Mouse (Mus musculus) hindbrain, postnatal 0 days (tissue): ENCODE results near the gene 1700001C02Rik. TPM values are rescaled to one million over a fixed set of nuclear protein-coding genes. Genes with fewer than 3 reads are reported as not detected.
A peak's percentile ranks its signal among the peaks of the same experiment; 100 is the strongest.

Source experiments
- ATAC-seq: fragments of 200-750 bp; cut with Nextera tagmentation; 2 replicates; pipeline ENCODE4 v1.8.0; 2017; ENCODE audit warnings: mild to moderate bottlenecking, moderate TSS enrichment, moderate library complexity
- DNase-seq: peaks from one replicate; pipeline ENCODE4 v3.0.0-alpha.2; 2015; ENCODE audit warnings: low spot score
- H3K27ac ChIP-seq: fragments of 300-500 bp; sonication (generic); 2 replicates; pipeline ENCODE4 v1.5.1; 2014; ENCODE audit warnings: mild to moderate bottlenecking
- H3K27me3 ChIP-seq: fragments of 300-500 bp; sonication (generic); 2 replicates; pipeline ENCODE4 v1.6.1; 2014; ENCODE audit warnings: low read length, mixed read lengths; ENCODE audit not compliant: insufficient read depth
- H3K36me3 ChIP-seq: fragments of 300-500 bp; sonication (generic); 2 replicates; pipeline ENCODE4 v1.6.1; 2014; ENCODE audit warnings: low read length, mixed read lengths; ENCODE audit not compliant: insufficient read depth
- H3K4me1 ChIP-seq: fragments of 300-500 bp; sonication (generic); 2 replicates; pipeline ENCODE4 v1.6.1; 2014; ENCODE audit warnings: antibody characterized with exemption, low read length, mixed read lengths; ENCODE audit not compliant: insufficient read depth
- H3K4me2 ChIP-seq: fragments of 300-500 bp; sonication (generic); 2 replicates; pipeline ENCODE4 v1.6.1; 2014; ENCODE audit warnings: low read depth, mild to moderate bottlenecking, low read length, moderate library complexity, mixed read lengths
- H3K4me3 ChIP-seq: fragments of 300-500 bp; sonication (generic); 2 replicates; pipeline ENCODE4 v1.5.1; 2014; ENCODE audit warnings: low read length
- H3K9ac ChIP-seq: fragments of 300-500 bp; sonication (generic); replicated peaks from 2 replicates; pipeline ENCODE4 v1.6.1; 2014; ENCODE audit warnings: mild to moderate bottlenecking, low read length, moderate library complexity, mixed read lengths
- H3K9me3 ChIP-seq: fragments of 300-500 bp; sonication (generic); 2 replicates; pipeline ENCODE4 v1.6.1; 2016; ENCODE audit warnings: low read length, mixed read lengths
- CTCF ChIP-seq: IDR thresholded peaks from 2 replicates; pipeline ENCODE4 v1.5.1; 2016; ENCODE audit warnings: antibody characterized with exemption, control low read depth, low read depth
- WGBS: fragments of 180-500 bp; shearing (Covaris S2); extraction: QIAGEN DNeasy Blood & Tissue Kit; methylation state at CpG from one replicate; pipeline ENCODE4 v1.1.7; 2014; 5-methylcytosine and 5-hydroxymethylcytosine counted together
- polyA plus RNA-seq: library from polyadenylated mRNA; unstranded; fragments of >200 nt; fragmentation: Nextera tagmentation; extraction: Ambion mirVana; gene quantifications from 2 replicates; pipeline ENCODE4 v1.2.1, GENCODE M21; 2015
- total RNA-seq: library from RNA; depleted of rRNA; stranded (reverse); fragments of >200 nt; gene quantifications from 2 replicates; pipeline ENCODE4 v1.2.3, GENCODE M21; 2014

1700001C02Rik gene
- total and polyA plus RNA-seq, 2 experiments from 2014 or later = 3.4 TPM; not detected in 1

DNA sequence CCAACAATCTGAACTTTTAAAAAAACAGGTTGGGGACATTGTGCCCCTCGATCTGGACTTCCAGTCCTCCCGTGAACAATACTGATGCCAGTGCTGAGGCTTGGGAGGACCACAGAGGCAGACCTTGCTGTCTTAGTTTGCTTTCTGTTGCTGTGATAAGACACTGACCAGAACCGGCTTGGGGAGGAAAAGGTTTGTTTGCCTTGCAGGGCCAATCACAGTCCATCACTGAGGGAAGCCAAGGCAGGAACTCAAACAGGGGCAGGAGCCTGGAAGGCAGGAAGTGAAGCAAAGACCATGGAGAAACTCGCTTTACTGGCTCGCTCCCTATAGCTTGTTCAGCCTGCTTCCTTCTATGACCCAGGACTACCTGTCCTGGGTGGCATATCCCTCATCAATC is 6.3 kb downstream of the 1700001C02Rik start:
- no peak for TF ChIP-seq CTCF
- Histone ChIP-seq H3K4me2 (no peak overlapping the region), H3K9me3 (no peaks in the 10 kb centered on the region), H3K27ac (no peak overlapping the region), H3K4me1 (no peaks in the 10 kb centered on the region), H3K36me3 (no peaks in the 10 kb centered on the region), H3K9ac (no peak overlapping the region), H3K27me3 (no peaks in the 10 kb centered on the region), H3K4me3 (no peak overlapping the region)
- DNase-seq (no peak), ATAC-seq (no peak)
- 82% methylated on average over 5 of the region's 5 CpGs for WGBS

DNA sequence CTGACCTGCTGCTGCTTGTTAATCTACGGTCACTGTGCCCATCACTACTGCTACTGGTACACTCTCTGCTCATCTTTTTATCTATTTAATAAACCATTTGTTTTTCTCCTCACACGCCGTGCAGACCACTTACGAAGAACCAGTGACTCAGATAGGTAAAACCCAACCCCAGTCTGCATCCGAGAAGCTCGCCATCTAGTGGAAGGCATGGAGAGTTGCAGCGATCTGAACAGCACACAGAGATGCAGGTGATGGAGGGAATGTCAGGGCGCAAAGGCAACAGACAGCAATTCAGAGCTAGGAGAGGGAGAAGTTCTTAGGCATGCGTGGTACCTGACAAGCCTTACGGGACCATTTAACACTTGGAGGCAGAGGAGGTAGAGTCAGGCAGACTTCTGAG is 10.7 kb downstream of the 1700001C02Rik start:
- DNase-seq (peak; percentile 74), ATAC-seq (no peak)
- Histone ChIP-seq H3K9ac (no peak overlapping the region), H3K27me3 (no peaks in the 10 kb centered on the region), H3K36me3 (no peaks in the 10 kb centered on the region), H3K4me3 (no peak overlapping the region), H3K9me3 (no peaks in the 10 kb centered on the region), H3K27ac (no peak overlapping the region), H3K4me2 (no peak overlapping the region), H3K4me1 (no peaks in the 10 kb centered on the region)
- WGBS = 38% methylated on average over 10 of the region's 10 CpGs
- peak; percentile 91 for TF ChIP-seq CTCF

DNA sequence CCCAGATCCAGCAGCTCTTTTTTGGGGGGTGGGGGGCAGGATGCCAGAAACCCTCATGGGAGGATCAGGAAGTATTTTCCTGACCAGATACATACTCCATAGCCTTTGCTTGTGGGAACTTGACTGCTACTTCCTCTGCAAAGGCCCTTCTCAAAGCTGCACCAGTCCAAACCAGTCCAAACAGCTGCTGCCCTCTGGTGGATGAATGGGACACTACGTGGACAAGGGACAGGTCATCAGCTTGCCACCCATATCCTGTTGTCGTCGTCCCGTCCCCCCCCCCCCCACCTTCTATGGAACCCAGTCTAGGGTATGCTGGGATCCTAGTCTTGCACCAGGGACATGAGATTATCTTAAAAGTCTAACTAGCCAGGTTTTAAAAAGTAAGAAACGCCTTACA is 16.5 kb downstream of the 1700001C02Rik start:
- Histone ChIP-seq H3K36me3 (no peaks in the 10 kb centered on the region), H3K27me3 (no peaks in the 10 kb centered on the region), H3K4me1 (no peaks in the 10 kb centered on the region), H3K9ac (no peak overlapping the region), H3K9me3 (no peaks in the 10 kb centered on the region), H3K27ac (no peak overlapping the region), H3K4me3 (no peak overlapping the region), H3K4me2 (no peak overlapping the region)
- TF ChIP-seq CTCF = peak; percentile 87
- 21% methylated on average over 4 of the region's 5 CpGs for WGBS
- ATAC-seq (peak; percentile 80), DNase-seq (peak; percentile 85)

DNA sequence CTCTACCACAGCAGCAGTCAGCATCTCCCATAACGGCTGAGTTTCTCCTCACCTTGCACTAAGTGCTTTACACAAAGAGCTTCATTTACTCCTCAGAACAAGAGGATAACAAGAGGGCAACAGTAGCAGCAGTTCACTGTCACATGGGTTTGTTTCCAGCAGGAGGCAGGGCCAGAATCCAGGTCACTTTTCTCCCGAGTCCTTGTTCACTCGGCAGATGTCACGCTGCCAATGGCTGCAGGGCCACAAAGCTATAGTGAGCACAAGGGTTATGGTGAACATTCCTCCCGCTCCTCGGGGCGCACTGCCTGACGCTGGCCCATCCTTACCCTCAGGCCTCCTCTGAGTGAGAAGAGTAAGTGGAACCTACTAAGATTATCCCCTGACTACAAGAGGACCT is 17.7 kb downstream of the 1700001C02Rik start:
- Histone ChIP-seq H3K9me3 (no peaks in the 10 kb centered on the region), H3K27ac (no peak overlapping the region), H3K4me3 (no peak overlapping the region), H3K4me1 (no peaks in the 10 kb centered on the region), H3K4me2 (no peak overlapping the region), H3K36me3 (no peaks in the 10 kb centered on the region), H3K9ac (no peak overlapping the region), H3K27me3 (no peaks in the 10 kb centered on the region)
- TF ChIP-seq CTCF = no peak
- 68% methylated on average over 8 of the region's 8 CpGs for whole genome bisulfite sequencing
- DNase-seq = no peak
- no peak for ATAC-seq

DNA sequence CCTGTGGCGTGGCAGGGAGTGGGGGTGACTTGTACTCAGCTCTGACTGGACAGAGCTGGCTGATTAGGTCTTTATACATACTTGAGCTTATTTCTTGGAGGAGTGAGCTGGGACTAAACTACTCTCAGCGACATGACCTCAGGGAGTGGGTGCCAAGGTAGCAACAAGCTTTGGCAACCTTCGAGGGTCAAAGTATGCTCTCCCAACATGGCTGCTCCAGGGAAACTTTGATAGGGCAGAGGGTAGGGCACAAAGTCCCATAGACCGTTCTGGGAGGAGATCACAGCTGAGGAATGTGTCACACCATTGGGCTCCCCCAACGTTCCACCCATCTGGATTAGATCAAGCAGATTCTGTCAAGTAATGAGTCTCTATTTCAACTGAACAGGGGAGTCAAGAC is 18.7 kb downstream of the 1700001C02Rik start:
- DNase-seq (no peak), ATAC-seq (no peak)
- Histone ChIP-seq H3K27ac (no peak overlapping the region), H3K4me2 (no peak overlapping the region), H3K9me3 (no peaks in the 10 kb centered on the region), H3K36me3 (no peaks in the 10 kb centered on the region), H3K9ac (no peak overlapping the region), H3K4me3 (no peak overlapping the region), H3K27me3 (no peaks in the 10 kb centered on the region), H3K4me1 (no peaks in the 10 kb centered on the region)
- no peak for TF ChIP-seq CTCF
- 75% methylated on average over 5 of the region's 5 CpGs for WGBS

DNA sequence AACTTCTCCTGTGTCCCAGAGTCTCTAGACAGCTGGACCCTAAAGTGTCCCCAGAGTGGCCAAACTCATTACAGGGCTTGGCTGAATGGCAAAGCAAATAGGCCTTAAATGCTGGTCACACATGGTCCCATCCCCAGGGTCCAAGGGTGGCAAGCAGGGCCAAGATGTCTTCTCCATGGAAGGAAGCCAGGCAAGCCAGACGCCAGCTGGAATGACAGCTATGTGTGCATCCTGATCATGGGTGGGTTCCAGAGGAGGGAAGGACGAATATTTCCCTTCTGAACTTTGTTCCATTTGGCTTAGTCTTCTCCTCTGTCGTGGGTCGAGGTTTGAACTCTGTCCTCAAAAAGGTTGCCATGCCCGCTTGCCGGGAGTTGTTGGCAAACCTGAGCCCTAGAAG is 19.3 kb downstream of the 1700001C02Rik start:
- no peak for TF ChIP-seq CTCF
- Histone ChIP-seq H3K4me1 (no peaks in the 10 kb centered on the region), H3K4me3 (no peak overlapping the region), H3K4me2 (no peak overlapping the region), H3K27ac (no peak overlapping the region), H3K27me3 (no peaks in the 10 kb centered on the region), H3K36me3 (no peaks in the 10 kb centered on the region), H3K9me3 (no peaks in the 10 kb centered on the region), H3K9ac (no peak overlapping the region)
- DNase-seq (peak; percentile 39), ATAC-seq (no peak)
- WGBS = 69% methylated on average over 6 of the region's 6 CpGs

DNA sequence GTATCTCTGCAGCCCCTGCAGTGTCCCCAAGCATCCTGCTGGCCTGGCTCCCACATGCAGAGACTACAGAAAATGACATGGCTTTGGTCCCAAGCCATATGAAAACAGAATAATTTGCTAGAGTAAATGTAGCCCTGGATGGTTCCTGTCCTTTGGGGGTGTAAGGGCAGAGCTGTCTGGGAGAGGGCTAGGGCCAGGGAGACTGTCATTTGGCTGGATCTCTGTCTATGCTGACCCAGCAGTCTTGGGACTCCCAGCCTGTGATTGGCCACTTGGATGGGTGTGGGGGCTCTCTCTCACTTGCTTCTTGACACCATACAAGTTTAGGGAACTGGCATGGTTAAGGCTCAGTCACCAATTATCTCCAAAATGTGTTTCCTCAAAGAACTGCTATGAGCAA is 24.4 kb downstream of the 1700001C02Rik start:
- no peak for DNase-seq
- no peak for ATAC-seq
- H3K9me3 ChIP-seq = no peaks in the 10 kb centered on the region
- H3K27me3 ChIP-seq = no peaks in the 10 kb centered on the region
- H3K36me3 ChIP-seq = no peaks in the 10 kb centered on the region
- no peak overlapping the region for H3K4me3 ChIP-seq
- no peak overlapping the region for H3K4me2 ChIP-seq
- TF ChIP-seq CTCF = no peak
- H3K27ac ChIP-seq = no peak overlapping the region
- H3K4me1 ChIP-seq = no peaks in the 10 kb centered on the region
- no peak overlapping the region for H3K9ac ChIP-seq

DNA sequence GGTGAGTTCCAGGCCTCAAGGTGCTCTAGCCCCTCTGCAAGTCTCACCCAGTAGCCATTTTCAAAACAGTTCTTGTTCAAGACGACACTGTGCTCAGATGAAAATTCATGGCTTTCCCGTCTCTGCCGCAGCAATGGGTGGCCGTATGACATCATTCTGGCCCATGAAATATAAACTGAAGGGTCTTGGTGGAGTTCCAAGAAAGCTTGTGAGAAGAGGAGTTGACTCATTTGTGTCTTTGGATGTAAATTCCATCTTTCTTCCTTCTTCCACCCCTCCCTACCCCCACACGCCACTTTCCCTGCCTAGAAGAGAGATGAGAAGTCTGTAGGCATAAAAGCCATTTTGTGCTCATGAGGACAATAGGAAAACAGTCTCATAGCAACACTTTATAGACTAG is 25.0 kb downstream of the 1700001C02Rik start:
- no peaks in the 10 kb centered on the region for H3K36me3 ChIP-seq
- H3K4me3 ChIP-seq = no peak overlapping the region
- H3K27ac ChIP-seq = no peak overlapping the region
- H3K9ac ChIP-seq = no peak overlapping the region
- 63% methylated on average over 5 of the region's 5 CpGs for WGBS
- H3K4me1 ChIP-seq = no peaks in the 10 kb centered on the region
- H3K27me3 ChIP-seq = no peaks in the 10 kb centered on the region
- H3K9me3 ChIP-seq = no peaks in the 10 kb centered on the region
- H3K4me2 ChIP-seq = no peak overlapping the region
- TF ChIP-seq CTCF = no peak
- DNase-seq (peak; percentile 14), ATAC-seq (no peak)
